Mouse (Mus musculus) thymus, adult 2 months (tissue): ENCODE data around the gene Ebf1.

Experiments used
- CTCF ChIP-seq: fragments of 200-500 bp; IDR thresholded peaks from 2 replicates; pipeline ENCODE4 v1.5.1; 2012; ENCODE audit warnings: mild to moderate bottlenecking, control low read depth, low read length, moderate library complexity, borderline replicate concordance; ENCODE audit not compliant: control insufficient read depth, poor library complexity, insufficient read depth; ENCODE audit errors: extremely low read depth
- POLR2A ChIP-seq: fragments of 200-500 bp; IDR thresholded peaks from 2 replicates; pipeline ENCODE4 v1.6.1; 2012; ENCODE audit warnings: mild to moderate bottlenecking, low read length, control low read depth, moderate library complexity; ENCODE audit not compliant: control insufficient read depth, poor library complexity, insufficient read depth; ENCODE audit errors: extremely low read depth

GRCm38 (mm10) chr11:44788003-44788402 lies 170.9 kb downstream of the Ebf1 start:
- TF ChIP-seq POLR2A (no peak), CTCF (no peak)
